Mouse (Mus musculus) large intestine, adult 2 months (tissue): ENCODE results near the gene Plxdc1. TPM values are rescaled to one million over a fixed set of nuclear protein-coding genes. Genes with fewer than 3 reads are reported as not detected.

ENCODE experiments used
- DNase-seq: peaks from one replicate; pipeline ENCODE4 v3.0.0-alpha.2; 2012; ENCODE audit warnings: low read depth, low spot score
- WGBS: fragments of 180-500 bp; shearing (Covaris S2); methylation state at CpG from one replicate; pipeline ENCODE4 v1.1.7; 2018; 5-methylcytosine and 5-hydroxymethylcytosine counted together
- polyA plus RNA-seq: library from polyadenylated mRNA; depleted of rRNA; stranded (reverse); fragments of >200 nt; gene quantifications from 2 replicates; pipeline ENCODE4 v1.2.3, GENCODE M21; 2012

The Plxdc1 gene
- polyA plus RNA-seq, 1 experiment = 1.3 TPM

GRCm38 (mm10) chr11:98018222-98018621 lies 32.0 kb upstream of the Plxdc1 start:
- WGBS = 88% methylated on average over 6 of the region's 6 CpGs

GRCm38 (mm10) chr11:98016824-98017223 lies 30.6 kb upstream of the Plxdc1 start:
- DNase-seq = no peak
- WGBS = 91% methylated on average over 4 of the region's 4 CpGs

More at GRCm38 (mm10) chr11:98018222-98018621, 32.0 kb upstream of the Plxdc1 start:
- DNase-seq = no peak

- WGBS = 62% methylated on average over 5 of the region's 5 CpGs
These were observed 29.9 kb upstream of the Plxdc1 start for GRCm38 (mm10) chr11:98016177-98016576.

GRCm38 (mm10) chr11:98012831-98013230 lies 26.6 kb upstream of the Plxdc1 start:
- WGBS = 36% methylated on average over 10 of the region's 10 CpGs
- no peak for DNase-seq

More at GRCm38 (mm10) chr11:98016177-98016576, 29.9 kb upstream of the Plxdc1 start:
- no peak for DNase-seq

- no peak for DNase-seq
- WGBS = 68% methylated on average over 9 of the region's 9 CpGs
These were observed 25.5 kb upstream of the Plxdc1 start for GRCm38 (mm10) chr11:98011716-98012115.

- no peak for DNase-seq
- WGBS = 64% methylated on average over 11 of the region's 11 CpGs
These were observed 21.8 kb upstream of the Plxdc1 start for GRCm38 (mm10) chr11:98008087-98008486.

GRCm38 (mm10) chr11:98005686-98006085 lies 19.4 kb upstream of the Plxdc1 start:
- no peak for DNase-seq
- 67% methylated on average over 10 of the region's 10 CpGs for WGBS

- WGBS = 51% methylated on average over 13 of the region's 13 CpGs
- no peak for DNase-seq
These were observed 18.8 kb upstream of the Plxdc1 start for GRCm38 (mm10) chr11:98005076-98005475.

- DNase-seq = no peak
- WGBS = 73% methylated on average over 8 of the region's 8 CpGs
These were observed 17.9 kb upstream of the Plxdc1 start for GRCm38 (mm10) chr11:98004161-98004560.

- DNase-seq = no peak
- WGBS = 49% methylated on average over 17 of the region's 17 CpGs
These were observed 17.0 kb upstream of the Plxdc1 start for GRCm38 (mm10) chr11:98003171-98003671.

- 20% methylated on average over 12 of the region's 12 CpGs for WGBS
- DNase-seq = no peak
These were observed 16.4 kb upstream of the Plxdc1 start for GRCm38 (mm10) chr11:98002627-98003026.

- 60% methylated on average over 6 of the region's 6 CpGs for WGBS
These were observed 15.7 kb upstream of the Plxdc1 start for GRCm38 (mm10) chr11:98001986-98002385.

GRCm38 (mm10) chr11:98001351-98001824 lies 15.1 kb upstream of the Plxdc1 start:
- 14% methylated on average over 11 of the region's 11 CpGs for WGBS
- no peak for DNase-seq

More at GRCm38 (mm10) chr11:98001986-98002385, 15.7 kb upstream of the Plxdc1 start:
- no peak for DNase-seq

GRCm38 (mm10) chr11:98000378-98001140 lies 14.3 kb upstream of the Plxdc1 start:
- WGBS = 32% methylated on average over 7 of the region's 7 CpGs
- DNase-seq = no peak

- WGBS = 51% methylated on average over 5 of the region's 5 CpGs
- DNase-seq = no peak
These were observed 13.5 kb upstream of the Plxdc1 start for GRCm38 (mm10) chr11:97999748-98000147.

GRCm38 (mm10) chr11:97998898-97999608 lies 12.8 kb upstream of the Plxdc1 start:
- WGBS = 25% methylated on average over 7 of the region's 7 CpGs
- DNase-seq = no peak

- 73% methylated on average over 11 of the region's 11 CpGs for WGBS
- DNase-seq = no peak
These were observed 12.0 kb upstream of the Plxdc1 start for GRCm38 (mm10) chr11:97998074-97998793.

- no peak for DNase-seq
- WGBS = 72% methylated on average over 8 of the region's 8 CpGs
These were observed 11.2 kb upstream of the Plxdc1 start for GRCm38 (mm10) chr11:97997387-97997960.

- DNase-seq = no peak
- WGBS = 53% methylated on average over 1 of the region's 1 CpGs
These were observed 10.4 kb upstream of the Plxdc1 start for GRCm38 (mm10) chr11:97996691-97997090.
